Mouse (Mus musculus) embryonic fibroblast, embryonic 13.5 days (primary cell): Measurements from ENCODE around the gene Lrrc1. TPM values are rescaled to one million over a fixed set of nuclear protein-coding genes. Genes with fewer than 3 reads are reported as not detected.

ENCODE experiments used
- H3K27ac ChIP-seq: 2 replicates; pipeline ENCODE4 v1.5.1; 2012; ENCODE audit warnings: low read length, control low read depth, inconsistent platforms; ENCODE audit not compliant: insufficient read depth
- H3K4me1 ChIP-seq: 2 replicates; pipeline ENCODE4 v1.6.1; 2011; ENCODE audit warnings: low read length; ENCODE audit not compliant: control insufficient read depth, insufficient read depth
- H3K4me3 ChIP-seq: 2 replicates; pipeline ENCODE4 v1.5.1; 2011; ENCODE audit warnings: mild to moderate bottlenecking, control low read depth, low read length; ENCODE audit not compliant: insufficient read depth
- CTCF ChIP-seq: IDR thresholded peaks from 2 replicates; pipeline ENCODE4 v1.5.1; 2011; ENCODE audit warnings: mild to moderate bottlenecking, control low read depth, low read length, moderate library complexity, borderline replicate concordance; ENCODE audit not compliant: insufficient read depth
- POLR2A ChIP-seq: IDR thresholded peaks from 2 replicates; pipeline ENCODE4 v1.6.1; 2011; ENCODE audit warnings: low read depth, mild to moderate bottlenecking, control low read depth, low read length, moderate library complexity
- polyA plus RNA-seq: library from polyadenylated mRNA; stranded (reverse); fragments of >200 nt; gene quantifications from 2 replicates; pipeline ENCODE4 v1.2.4, GENCODE M21; 2011; ENCODE audit warnings: low read depth; ENCODE audit not compliant: missing spikeins, insufficient read length

Lrrc1 gene
- polyA plus RNA-seq, 1 experiment = 9.1 TPM

DNA sequence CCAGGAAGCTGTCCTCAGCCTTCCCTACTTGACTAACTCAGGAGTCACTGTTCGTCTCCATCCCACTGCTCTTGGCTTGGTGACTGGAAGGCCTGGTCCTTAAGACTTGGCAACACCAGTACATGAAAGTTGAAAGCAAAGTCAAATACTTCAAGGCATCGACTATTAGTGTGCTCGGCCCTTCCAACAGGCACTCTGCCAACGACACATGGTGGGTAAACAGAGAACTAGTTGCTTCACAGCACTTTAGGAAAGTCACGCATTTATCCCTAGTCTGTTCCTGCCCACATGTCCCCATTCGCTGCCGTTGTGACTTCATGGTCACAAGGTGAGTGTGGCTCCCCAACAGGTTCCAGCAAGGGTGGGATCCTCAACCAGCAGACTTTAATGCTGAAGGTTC is 57.2 kb downstream of the Lrrc1 start:
- Histone ChIP-seq H3K4me1 (0 out of 2 replicates have a peak, but pooled peaks cover 2% of the 10 kb centered on the region), H3K4me3 (no peak overlapping the region), H3K27ac (no peak overlapping the region)
- no peak for TF ChIP-seq POLR2A
- TF ChIP-seq CTCF = no peak

DNA sequence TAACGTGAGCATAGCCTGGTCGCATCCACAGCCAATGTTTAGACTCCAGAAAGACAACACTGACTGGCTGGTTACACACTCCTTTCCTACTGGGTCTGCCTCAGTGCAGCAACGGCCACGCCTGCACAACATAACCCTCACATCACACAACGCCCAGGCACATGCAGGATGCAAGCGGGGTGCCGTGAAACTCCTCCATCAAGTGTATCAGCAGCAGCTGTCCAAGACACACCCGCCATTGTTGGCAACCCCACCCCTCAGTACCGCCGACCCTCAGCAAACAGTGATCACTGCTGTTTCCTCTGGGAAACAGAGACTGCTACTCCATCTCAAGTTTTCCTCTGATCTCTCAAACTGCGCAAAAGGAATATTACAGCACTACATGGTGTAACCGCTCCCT is 58.8 kb downstream of the Lrrc1 start:
- H3K4me3 ChIP-seq = no peak overlapping the region
- H3K27ac ChIP-seq = no peak overlapping the region
- TF ChIP-seq CTCF (no peak), POLR2A (no peak)

DNA sequence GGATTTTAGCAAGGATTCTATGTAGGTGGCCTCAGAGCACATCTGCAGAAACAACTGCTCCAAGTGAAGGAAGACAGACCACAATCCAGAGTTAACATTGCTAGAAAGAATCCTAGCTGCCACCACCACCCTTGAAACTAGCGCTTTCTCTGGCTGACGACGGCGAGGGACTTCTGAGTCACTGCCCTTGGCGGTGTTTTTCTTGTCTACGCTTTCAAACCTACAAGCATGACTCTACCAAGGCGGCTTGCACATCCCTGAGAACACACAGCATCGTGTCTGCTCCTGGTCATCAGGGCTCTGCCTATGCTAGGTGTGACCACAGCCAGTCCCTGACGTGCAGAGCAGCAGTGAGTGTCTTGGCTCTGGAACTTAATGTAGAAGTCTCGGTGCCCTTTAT is 59.9 kb downstream of the Lrrc1 start:
- no peak for TF ChIP-seq CTCF
- no peak for TF ChIP-seq POLR2A
- H3K27ac ChIP-seq = no peak overlapping the region
- H3K4me3 ChIP-seq = no peak overlapping the region
- peaks cover 9% of the 10 kb centered on the region for H3K4me1 ChIP-seq

More for the DNA sequence above, 58.8 kb downstream of the Lrrc1 start:
- peaks cover 7% of the 10 kb centered on the region for H3K4me1 ChIP-seq

DNA sequence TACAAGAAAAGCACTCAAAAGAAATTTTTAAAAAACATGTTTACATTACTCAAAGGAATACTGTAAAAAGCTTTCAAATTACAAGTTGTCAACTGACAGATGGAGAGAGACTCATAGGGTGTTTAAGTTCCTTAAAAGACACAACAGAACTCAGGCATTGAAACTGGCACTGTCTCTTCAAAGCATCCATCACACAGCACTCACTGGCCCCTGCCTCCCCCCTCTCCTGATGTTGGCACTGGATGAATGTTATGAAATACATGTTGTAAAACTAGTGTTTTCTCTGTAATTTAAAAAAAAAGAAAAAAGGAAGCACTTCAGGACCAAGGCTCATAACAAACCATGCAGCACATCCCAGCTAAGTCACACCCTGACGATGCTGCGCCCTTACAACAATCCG is 61.1 kb downstream of the Lrrc1 start:
- no peak overlapping the region for H3K4me3 ChIP-seq
- peaks cover 9% of the 10 kb centered on the region for H3K4me1 ChIP-seq
- H3K27ac ChIP-seq = no peak overlapping the region
- TF ChIP-seq POLR2A (no peak), CTCF (no peak)

DNA sequence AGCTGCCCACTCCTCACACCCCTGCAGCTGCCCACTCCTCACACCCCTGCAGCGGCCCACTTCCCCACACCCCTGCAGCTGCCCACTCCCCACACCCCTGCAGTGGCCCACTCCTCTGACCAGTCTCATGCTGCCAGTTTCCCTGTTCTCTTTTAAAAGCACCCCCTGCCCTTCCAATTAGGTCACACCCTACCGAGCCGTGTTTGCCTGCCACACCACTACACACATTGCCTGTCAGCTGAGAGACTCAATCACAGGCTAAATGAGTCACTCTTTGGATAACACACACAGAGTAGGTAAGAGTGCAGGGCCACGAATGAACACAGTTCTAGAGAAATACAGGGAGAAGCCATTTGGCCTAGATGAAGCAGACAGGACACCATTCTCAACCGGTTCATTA is 62.4 kb downstream of the Lrrc1 start:
- H3K27ac ChIP-seq = no peak overlapping the region

DNA sequence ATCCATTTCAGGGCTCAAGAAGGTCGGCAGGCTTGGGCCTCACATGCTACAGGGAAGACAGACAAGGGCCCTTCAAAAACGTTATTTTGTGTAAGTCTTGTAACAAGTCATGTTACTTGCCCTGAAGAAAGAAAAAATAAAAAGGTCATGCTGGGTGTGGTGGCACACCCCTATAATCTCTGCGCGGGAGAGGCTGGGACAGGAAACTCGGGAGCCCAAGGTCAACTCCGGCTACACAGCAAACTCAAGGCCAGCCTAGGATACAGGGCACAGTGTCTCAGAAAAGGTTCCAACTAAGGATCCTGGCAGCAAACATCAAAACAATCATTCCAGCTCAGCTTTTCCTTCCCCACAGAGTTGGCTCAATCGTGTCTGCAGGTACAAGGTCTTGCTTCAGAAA is 63.3 kb downstream of the Lrrc1 start:
- Histone ChIP-seq H3K4me1 (peaks cover 9% of the 10 kb centered on the region), H3K4me3 (no peak overlapping the region), H3K27ac (peak overlapping the region; percentile 47)
- no peak for TF ChIP-seq POLR2A

More for the DNA sequence above, 62.4 kb downstream of the Lrrc1 start:
- H3K4me3 ChIP-seq = no peak overlapping the region
- peaks cover 9% of the 10 kb centered on the region for H3K4me1 ChIP-seq
- TF ChIP-seq CTCF (no peak), POLR2A (no peak)

DNA sequence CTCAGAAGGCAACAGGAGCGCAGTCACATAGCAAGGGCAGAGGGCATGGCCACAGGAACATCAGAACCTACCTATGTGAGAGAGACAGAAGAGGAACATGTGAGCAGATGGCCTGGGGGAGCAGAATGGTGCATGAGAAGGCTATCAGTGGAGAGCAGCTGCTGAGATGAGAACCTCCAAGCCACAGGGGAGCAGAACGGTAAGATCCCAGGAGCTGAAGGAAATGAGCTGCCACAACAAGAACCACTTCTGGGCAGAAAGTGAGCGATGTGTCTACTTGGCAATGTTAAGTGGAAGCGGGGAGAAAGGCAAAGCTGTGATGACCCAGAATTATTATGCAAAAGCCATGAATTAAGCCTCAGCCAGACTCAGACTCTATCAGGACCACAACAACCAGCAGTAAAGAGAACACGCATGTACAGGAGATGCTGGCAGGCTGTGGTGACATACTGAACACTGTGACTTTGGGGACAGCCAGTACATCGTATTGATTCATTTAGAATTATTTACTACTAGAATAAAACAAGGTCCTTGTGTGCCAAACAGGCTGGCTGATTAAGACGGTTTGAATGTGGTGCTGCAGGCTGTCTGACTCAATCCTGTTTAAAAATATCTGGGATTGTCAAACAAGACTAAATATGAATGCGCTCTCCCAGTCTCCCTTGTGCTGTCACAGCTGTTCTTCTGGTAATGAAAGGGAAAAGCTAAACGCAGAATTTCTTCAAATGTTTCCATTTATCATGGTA is 63.9 kb downstream of the Lrrc1 start:
- Histone ChIP-seq H3K4me1 (peaks cover 9% of the 10 kb centered on the region), H3K27ac (peak overlapping the region; percentile 47), H3K4me3 (no peak overlapping the region)
- TF ChIP-seq POLR2A (no peak), CTCF (no peak)

DNA sequence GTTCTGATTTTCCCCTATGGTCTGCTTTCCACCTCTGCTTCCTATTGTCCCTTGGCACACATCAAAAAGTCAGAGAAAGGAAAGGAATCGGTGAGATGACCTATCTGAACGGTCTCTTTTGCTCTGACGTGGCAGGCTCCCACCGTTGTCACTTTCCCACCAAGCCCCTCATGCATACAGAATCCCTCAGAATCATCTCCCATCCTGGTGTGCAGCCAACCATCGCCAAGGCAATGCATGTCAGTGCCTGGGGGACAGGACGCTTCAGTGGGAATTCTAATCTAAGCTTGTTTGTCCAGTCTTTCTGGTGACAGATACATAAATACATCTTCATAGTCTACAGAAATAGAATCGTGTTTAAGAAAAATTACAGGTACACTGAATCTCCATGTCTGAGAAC is 64.7 kb downstream of the Lrrc1 start:
- Histone ChIP-seq H3K4me3 (no peak overlapping the region), H3K27ac (no peak overlapping the region), H3K4me1 (peaks cover 9% of the 10 kb centered on the region)
- TF ChIP-seq POLR2A = no peak
- no peak for TF ChIP-seq CTCF

DNA sequence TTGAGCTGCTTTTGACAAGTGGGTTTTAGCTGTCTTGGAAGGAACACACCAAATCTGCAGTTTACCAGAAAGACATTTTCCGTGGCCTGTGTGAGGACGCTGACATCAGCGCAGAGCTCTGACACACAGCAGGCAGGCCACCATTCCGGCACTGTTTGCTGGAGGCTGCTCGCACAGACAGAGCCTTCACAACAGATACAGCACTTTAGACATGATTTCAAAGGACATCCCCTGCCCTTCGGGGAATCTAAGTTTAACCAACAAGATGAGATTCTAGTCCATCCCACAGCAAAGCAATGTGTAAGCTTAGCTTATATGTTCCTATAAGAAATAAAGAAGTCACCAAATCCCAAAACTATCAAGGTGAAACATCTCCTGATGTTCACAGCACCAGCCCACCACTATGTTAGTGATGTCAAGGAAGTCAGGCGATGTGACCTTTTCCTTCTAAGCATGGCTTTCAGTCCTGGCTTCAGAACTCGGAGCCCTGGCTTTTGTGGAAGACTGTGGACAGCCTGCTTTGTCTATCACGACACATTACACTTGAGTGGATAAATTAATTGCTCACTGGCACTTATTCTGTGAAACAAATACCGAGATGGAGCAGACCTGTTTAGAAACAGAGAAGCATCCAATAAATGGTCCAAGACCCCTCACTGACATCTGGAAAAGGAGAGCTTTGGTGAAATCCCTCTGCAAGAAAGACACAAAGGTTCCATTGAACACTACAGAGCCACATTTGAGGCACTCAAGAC is 66.3 kb downstream of the Lrrc1 start:
- TF ChIP-seq POLR2A (no peak), CTCF (no peak)
- H3K27ac ChIP-seq = no peak overlapping the region
- H3K4me1 ChIP-seq = peaks cover 9% of the 10 kb centered on the region
- no peak overlapping the region for H3K4me3 ChIP-seq

DNA sequence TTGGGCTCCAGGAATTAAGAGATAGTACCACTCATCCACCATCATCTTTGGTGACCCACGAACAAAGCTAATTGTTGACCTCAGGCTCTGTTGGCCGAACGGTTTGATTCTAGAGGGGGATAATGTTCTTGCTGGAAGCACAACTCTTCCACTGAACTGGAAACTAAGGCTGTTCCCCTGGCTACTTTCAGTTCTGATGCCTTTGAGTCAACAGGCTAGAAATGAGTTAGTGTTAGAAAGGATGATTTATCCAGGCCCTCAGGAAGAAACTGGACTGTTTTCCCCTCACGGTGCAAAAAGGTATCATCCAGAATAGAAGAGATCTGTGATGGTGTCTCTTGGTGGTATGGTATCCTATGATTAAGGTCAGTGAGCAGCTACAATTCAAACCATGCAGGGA is 70.1 kb downstream of the Lrrc1 start:
- TF ChIP-seq CTCF (no peak), POLR2A (no peak)
- Histone ChIP-seq H3K27ac (no peak overlapping the region), H3K4me1 (no peaks in the 10 kb centered on the region), H3K4me3 (no peak overlapping the region)
